Mouse (Mus musculus): Measurements from ENCODE around the gene Arhgap45. TPM values are rescaled to one million over a fixed set of nuclear protein-coding genes. Genes with fewer than 3 reads are reported as not detected.
A peak's percentile ranks its signal among the peaks of the same experiment; 100 is the strongest.

Arhgap45 gene
- polyA plus RNA-seq, 1 experiment from 2014 or later: 9.7 TPM

DNA sequence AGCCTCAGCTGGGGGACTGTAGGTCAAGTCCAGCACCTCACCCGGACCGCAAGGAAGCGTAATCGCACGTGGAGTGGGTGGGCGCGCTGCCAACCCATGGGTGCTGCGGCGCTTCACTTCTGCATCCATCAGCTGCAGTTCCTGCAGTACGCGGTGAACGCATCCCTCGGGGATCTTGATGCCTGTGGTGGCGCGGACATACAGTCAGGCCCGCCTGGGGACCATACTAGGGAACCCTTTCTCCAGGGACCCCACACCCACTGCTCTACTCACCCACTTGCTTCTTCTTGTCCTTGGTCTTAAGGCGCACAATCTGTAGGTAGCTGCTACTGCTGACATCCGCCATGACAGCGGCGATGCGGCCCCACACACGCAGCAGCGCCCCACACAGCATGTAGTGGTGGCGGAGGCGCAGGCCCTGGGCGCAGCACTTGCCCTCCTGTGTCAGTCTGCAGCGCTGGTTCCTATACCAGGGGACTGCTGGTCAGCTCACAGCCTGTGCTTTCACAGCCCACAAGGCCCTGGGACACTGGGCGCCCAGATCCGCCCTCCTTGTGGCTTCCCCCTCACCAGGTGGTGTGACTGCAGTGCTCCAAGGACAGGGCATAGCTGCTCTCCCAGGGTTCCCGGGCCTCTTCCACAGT, 41.4 kb downstream of the Arhgap45 start:
- H3K27me3 ChIP-seq (ENCODE audit: control insufficient read depth, insufficient read depth, low read length): no peaks in the 10 kb centered on the region
- H3K4me2 ChIP-seq (ENCODE audit: low read depth, low read length): no peak overlapping the region
- H3K9ac ChIP-seq (ENCODE audit: low read length): no peak overlapping the region
- peaks cover 16% of the 10 kb centered on the region for H3K36me3 ChIP-seq (ENCODE audit: control insufficient read depth, insufficient read depth, low read length)
- peaks cover 18% of the 10 kb centered on the region for H3K4me1 ChIP-seq (ENCODE audit: control insufficient read depth, insufficient read depth, low read length)
- no peak overlapping the region for H3K4me3 ChIP-seq (replicated peaks; ENCODE audit: low read length)
- ATAC-seq (ENCODE audit: insufficient read depth, low FRiP score): no peak
- no peak overlapping the region for H3K27ac ChIP-seq (ENCODE audit: low read length)
- 76% methylated on average over 30 of the region's 30 CpGs for WGBS
- H3K9me3 ChIP-seq (replicated peaks; ENCODE audit: control insufficient read depth, low read length): no peaks in the 10 kb centered on the region

GRCm38 (mm10) chr10:80063104-80063503, 46.7 kb downstream of the Arhgap45 start:
- Histone ChIP-seq H3K27ac (ENCODE audit: low read length) (peak overlapping the region; percentile 49; the same call in 1 of the 2 replicates), H3K9me3 (replicated peaks; ENCODE audit: control insufficient read depth, low read length) (no peaks in the 10 kb centered on the region), H3K4me3 (replicated peaks; ENCODE audit: low read length) (no peak overlapping the region), H3K9ac (ENCODE audit: low read length) (no peak overlapping the region; the same call in 1 of the 2 replicates), H3K4me2 (ENCODE audit: low read depth, low read length) (no peak overlapping the region), H3K36me3 (ENCODE audit: control insufficient read depth, insufficient read depth, low read length) (0 out of 2 replicates have a peak, but pooled peaks cover 7% of the 10 kb centered on the region), H3K4me1 (ENCODE audit: control insufficient read depth, insufficient read depth, low read length) (no peaks in the 10 kb centered on the region), H3K27me3 (ENCODE audit: control insufficient read depth, insufficient read depth, low read length) (no peaks in the 10 kb centered on the region)
- ATAC-seq (ENCODE audit: insufficient read depth, low FRiP score): no peak
- 86% methylated on average over 5 of the region's 5 CpGs for WGBS

GRCm38 (mm10) chr10:80063877-80064650, 47.6 kb downstream of the Arhgap45 start:
- H3K9ac ChIP-seq (ENCODE audit: low read length): no peak overlapping the region
- no peak overlapping the region for H3K4me2 ChIP-seq (ENCODE audit: low read depth, low read length)
- no peak overlapping the region for H3K4me3 ChIP-seq (replicated peaks; ENCODE audit: low read length)
- no peaks in the 10 kb centered on the region for H3K27me3 ChIP-seq (ENCODE audit: control insufficient read depth, insufficient read depth, low read length)
- H3K27ac ChIP-seq (ENCODE audit: low read length): no peak overlapping the region
- 0 out of 2 replicates have a peak, but pooled peaks cover 7% of the 10 kb centered on the region for H3K36me3 ChIP-seq (ENCODE audit: control insufficient read depth, insufficient read depth, low read length)
- 72% methylated on average over 23 of the region's 23 CpGs for WGBS
- ATAC-seq (ENCODE audit: insufficient read depth, low FRiP score): no peak
- no peaks in the 10 kb centered on the region for H3K9me3 ChIP-seq (replicated peaks; ENCODE audit: control insufficient read depth, low read length)
- no peaks in the 10 kb centered on the region for H3K4me1 ChIP-seq (ENCODE audit: control insufficient read depth, insufficient read depth, low read length)

DNA sequence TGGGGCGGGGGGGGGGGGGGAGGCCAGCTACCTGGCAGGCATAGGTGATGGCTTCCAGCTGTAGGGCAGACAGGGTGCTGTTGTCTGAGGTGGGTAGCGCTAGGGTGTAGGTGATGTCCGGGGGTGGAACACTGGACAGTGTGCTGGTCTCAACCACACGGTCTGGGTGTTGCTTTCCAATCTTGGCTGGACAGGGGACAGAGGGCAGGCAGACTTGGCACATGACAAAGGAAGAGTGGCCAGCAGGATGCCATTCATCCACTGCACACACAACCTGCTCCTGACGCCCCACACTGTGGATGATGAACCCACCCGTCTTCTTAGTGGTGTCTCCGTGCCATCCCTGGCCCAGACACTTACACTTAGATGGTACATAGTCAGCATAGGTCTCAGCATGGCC, 52.8 kb downstream of the Arhgap45 start:
- H3K27ac ChIP-seq (ENCODE audit: low read length): no peak overlapping the region
- peaks cover 20% of the 10 kb centered on the region for H3K4me1 ChIP-seq (ENCODE audit: control insufficient read depth, insufficient read depth, low read length)
- no peak overlapping the region for H3K4me2 ChIP-seq (ENCODE audit: low read depth, low read length)
- ATAC-seq (ENCODE audit: insufficient read depth, low FRiP score): no peak
- 91% methylated on average over 6 of the region's 7 CpGs for WGBS
- H3K36me3 ChIP-seq (ENCODE audit: control insufficient read depth, insufficient read depth, low read length): no peaks in the 10 kb centered on the region
- no peaks in the 10 kb centered on the region for H3K27me3 ChIP-seq (ENCODE audit: control insufficient read depth, insufficient read depth, low read length)
- no peak overlapping the region for H3K9ac ChIP-seq (ENCODE audit: low read length)
- H3K9me3 ChIP-seq (replicated peaks; ENCODE audit: control insufficient read depth, low read length): no peaks in the 10 kb centered on the region
- H3K4me3 ChIP-seq (replicated peaks; ENCODE audit: low read length): no peak overlapping the region

DNA sequence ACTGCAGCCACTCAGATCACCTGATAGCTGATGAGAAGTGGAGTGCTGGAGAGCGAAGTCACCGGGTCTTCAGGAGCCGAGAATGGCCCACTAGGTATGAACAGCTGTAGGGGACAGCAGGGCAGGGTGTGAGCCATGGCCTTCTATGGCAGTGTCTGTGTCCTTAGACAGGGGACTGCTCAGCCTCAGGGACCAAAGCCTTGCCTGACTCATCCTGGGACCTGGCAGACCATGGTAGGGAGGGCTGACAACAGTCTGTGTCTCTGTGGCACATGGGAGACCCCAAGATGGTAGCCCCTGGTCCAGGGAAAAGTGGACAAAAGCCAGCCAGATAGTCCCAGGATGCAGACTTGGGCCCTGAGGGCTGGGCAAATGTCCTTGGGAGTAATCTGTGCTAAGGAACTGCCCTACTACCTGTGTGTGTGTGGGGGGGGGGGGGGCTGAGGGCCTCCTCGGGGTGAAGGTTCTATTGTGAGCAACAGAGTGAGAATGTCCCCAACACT, 53.5 kb downstream of the Arhgap45 start:
- Histone ChIP-seq H3K4me2 (ENCODE audit: low read depth, low read length) (no peak overlapping the region), H3K27ac (ENCODE audit: low read length) (no peak overlapping the region), H3K9me3 (replicated peaks; ENCODE audit: control insufficient read depth, low read length) (no peaks in the 10 kb centered on the region), H3K36me3 (ENCODE audit: control insufficient read depth, insufficient read depth, low read length) (no peaks in the 10 kb centered on the region), H3K27me3 (ENCODE audit: control insufficient read depth, insufficient read depth, low read length) (no peaks in the 10 kb centered on the region), H3K4me3 (replicated peaks; ENCODE audit: low read length) (no peak overlapping the region), H3K9ac (ENCODE audit: low read length) (no peak overlapping the region), H3K4me1 (ENCODE audit: control insufficient read depth, insufficient read depth, low read length) (peaks cover 27% of the 10 kb centered on the region)
- ATAC-seq (ENCODE audit: insufficient read depth, low FRiP score): no peak
- WGBS: 74% methylated on average over 4 of the region's 4 CpGs

GRCm38 (mm10) chr10:80070837-80071515, 54.5 kb downstream of the Arhgap45 start:
- H3K4me2 ChIP-seq (ENCODE audit: low read depth, low read length): no peak overlapping the region
- H3K36me3 ChIP-seq (ENCODE audit: control insufficient read depth, insufficient read depth, low read length): no peaks in the 10 kb centered on the region
- H3K27me3 ChIP-seq (ENCODE audit: control insufficient read depth, insufficient read depth, low read length): no peaks in the 10 kb centered on the region
- peak; percentile 89 for ATAC-seq (ENCODE audit: insufficient read depth, low FRiP score)
- WGBS: 48% methylated on average over 9 of the region's 9 CpGs
- H3K9me3 ChIP-seq (replicated peaks; ENCODE audit: control insufficient read depth, low read length): no peaks in the 10 kb centered on the region
- peak overlapping the region; percentile 50; the same call in 1 of the 2 replicates for H3K9ac ChIP-seq (ENCODE audit: low read length)
- no peak overlapping the region for H3K4me3 ChIP-seq (replicated peaks; ENCODE audit: low read length)
- H3K27ac ChIP-seq (ENCODE audit: low read length): peak overlapping the region; percentile 92
- peaks cover 34% of the 10 kb centered on the region for H3K4me1 ChIP-seq (ENCODE audit: control insufficient read depth, insufficient read depth, low read length)

- Histone ChIP-seq H3K4me2 (ENCODE audit: low read depth, low read length) (no peak overlapping the region), H3K9ac (ENCODE audit: low read length) (peak overlapping the region; percentile 50; the same call in 1 of the 2 replicates), H3K27ac (ENCODE audit: low read length) (peak overlapping the region; percentile 92), H3K9me3 (replicated peaks; ENCODE audit: control insufficient read depth, low read length) (no peaks in the 10 kb centered on the region), H3K4me3 (replicated peaks; ENCODE audit: low read length) (no peak overlapping the region), H3K36me3 (ENCODE audit: control insufficient read depth, insufficient read depth, low read length) (no peaks in the 10 kb centered on the region), H3K27me3 (ENCODE audit: control insufficient read depth, insufficient read depth, low read length) (no peaks in the 10 kb centered on the region), H3K4me1 (ENCODE audit: control insufficient read depth, insufficient read depth, low read length) (peaks cover 34% of the 10 kb centered on the region)
- WGBS: 76% methylated on average over 3 of the region's 3 CpGs
- ATAC-seq (ENCODE audit: insufficient read depth, low FRiP score): no peak
These were observed 55.1 kb downstream of the Arhgap45 start for GRCm38 (mm10) chr10:80071516-80071900.

GRCm38 (mm10) chr10:80072623-80073489, 56.4 kb downstream of the Arhgap45 start:
- 0 out of 2 replicates have a peak overlapping the region, but pooled peaks have one; percentile 12 for H3K9ac ChIP-seq (ENCODE audit: low read length)
- H3K4me1 ChIP-seq (ENCODE audit: control insufficient read depth, insufficient read depth, low read length): peaks cover 34% of the 10 kb centered on the region
- no peaks in the 10 kb centered on the region for H3K36me3 ChIP-seq (ENCODE audit: control insufficient read depth, insufficient read depth, low read length)
- 84% methylated on average over 20 of the region's 20 CpGs for WGBS
- no peak overlapping the region for H3K4me2 ChIP-seq (ENCODE audit: low read depth, low read length)
- H3K27ac ChIP-seq (ENCODE audit: low read length): no peak overlapping the region
- no peaks in the 10 kb centered on the region for H3K27me3 ChIP-seq (ENCODE audit: control insufficient read depth, insufficient read depth, low read length)
- ATAC-seq (ENCODE audit: insufficient read depth, low FRiP score): no peak
- no peak overlapping the region for H3K4me3 ChIP-seq (replicated peaks; ENCODE audit: low read length)
- no peaks in the 10 kb centered on the region for H3K9me3 ChIP-seq (replicated peaks; ENCODE audit: control insufficient read depth, low read length)

Data from stomach, embryonic 16.5 days (tissue).